Mouse (Mus musculus) CH12.LX (cell line): ENCODE results near the gene Espn. TPM values are rescaled to one million over a fixed set of nuclear protein-coding genes. Genes with fewer than 3 reads are reported as not detected.

Source experiments
- DNase-seq: peaks from one replicate; pipeline ENCODE4 v3.0.0-alpha.2; 2013; ENCODE audit errors: extremely low read depth
- H3K27ac ChIP-seq: 2 replicates; pipeline ENCODE4 v1.5.1; 2012; ENCODE audit warnings: low read depth, mild to moderate bottlenecking, control low read depth, moderate library complexity; ENCODE audit not compliant: insufficient read depth
- H3K27me3 ChIP-seq: replicated peaks from 2 replicates; pipeline ENCODE3; 2012; ENCODE audit warnings: inconsistent platforms
- H3K36me3 ChIP-seq, 2 experiments: replicated peaks in 1 of 2; 2 replicates each; pipeline versions ENCODE3 to v1.6.1; 2012; ENCODE audit warnings: inconsistent platforms in 1 of 2, low read length in 1 of 2, mild to moderate bottlenecking in 1 of 2, mixed read lengths in 1 of 2, moderate library complexity in 1 of 2; ENCODE audit not compliant: control insufficient read depth in 1 of 2, insufficient read depth in 1 of 2
- H3K4me1 ChIP-seq, 2 experiments: 2 replicates each; pipeline ENCODE4 v1.6.1; 2012; ENCODE audit warnings: inconsistent platforms in 1 of 2, moderate library complexity in 1 of 2; ENCODE audit not compliant: insufficient read depth in 2 of 2, control insufficient read depth in 1 of 2
- H3K4me2 ChIP-seq: 2 replicates; pipeline ENCODE4 v1.6.1; 2012; ENCODE audit warnings: low read depth, mild to moderate bottlenecking, control low read depth; ENCODE audit not compliant: poor library complexity, insufficient read depth, severe bottlenecking
- H3K4me3 ChIP-seq, 3 experiments: fragments of 150-350 bp in 1 of 3; sonication (generic) in 1 of 3; replicated peaks in 1 of 3; 2 replicates each; pipeline versions ENCODE3 to v1.5.1; 2011 to 2012; ENCODE audit warnings: low read depth in 2 of 3, low read length in 2 of 3, mild to moderate bottlenecking in 2 of 3, moderate library complexity in 2 of 3, control low read depth in 1 of 3, improper control_type of control experiment in 1 of 3, inconsistent platforms in 1 of 3, mixed read lengths in 1 of 3; ENCODE audit not compliant: poor library complexity in 1 of 3
- H3K79me2 ChIP-seq: replicated peaks from 2 replicates; pipeline ENCODE4 v1.6.1; 2012; ENCODE audit warnings: mild to moderate bottlenecking, moderate library complexity; ENCODE audit not compliant: control insufficient read depth, poor library complexity, insufficient read depth, severe bottlenecking; ENCODE audit errors: extremely low read depth
- H3K9ac ChIP-seq: 2 replicates; pipeline ENCODE4 v1.6.1; 2012; ENCODE audit warnings: low read depth, mild to moderate bottlenecking, control low read depth, moderate library complexity; ENCODE audit not compliant: insufficient read depth
- H3K9me3 ChIP-seq: replicated peaks from 2 replicates; pipeline ENCODE3; 2012; ENCODE audit warnings: low read length, inconsistent platforms, mixed read lengths
- CHD1 ChIP-seq: IDR thresholded peaks from 2 replicates; pipeline ENCODE4 v1.6.1; 2012; ENCODE audit warnings: low read depth, low read length, improper control_type of control experiment, inconsistent platforms
- CHD2 ChIP-seq: IDR thresholded peaks from 2 replicates; pipeline ENCODE4 v1.6.1; 2011; ENCODE audit warnings: low read length, improper control_type of control experiment
- CTCF ChIP-seq, 2 experiments: IDR thresholded peaks in 1 of 2; conservative IDR thresholded peaks in 1 of 2; 2 replicates each; pipeline ENCODE4 v1.5.1; 2011 to 2012; ENCODE audit warnings: low read depth in 2 of 2, low read length in 2 of 2, improper control_type of control experiment in 1 of 2, inconsistent platforms in 1 of 2, mild to moderate bottlenecking in 1 of 2, moderate library complexity in 1 of 2
- E2F4 ChIP-seq: IDR thresholded peaks from 2 replicates; pipeline ENCODE4 v1.6.1; 2011; ENCODE audit warnings: low read depth, low read length, improper control_type of control experiment; ENCODE audit not compliant: insufficient replicate concordance
- EP300 ChIP-seq: IDR thresholded peaks from 2 replicates; pipeline ENCODE4 v1.6.1; 2011; ENCODE audit warnings: low read length, improper control_type of control experiment
- GABPA ChIP-seq: IDR thresholded peaks from 2 replicates; pipeline ENCODE4 v1.6.1; 2012; ENCODE audit warnings: low read depth, low read length, improper control_type of control experiment, inconsistent platforms; ENCODE audit not compliant: insufficient replicate concordance
- HCFC1 ChIP-seq: IDR thresholded peaks from 2 replicates; pipeline ENCODE4 v1.6.1; 2012; ENCODE audit warnings: low read depth, mild to moderate bottlenecking, inconsistent platforms, low read length, improper control_type of control experiment
- IRF4 ChIP-seq: IDR thresholded peaks from 2 replicates; pipeline ENCODE4 v1.6.1; 2014; ENCODE audit warnings: low read depth, mild to moderate bottlenecking, inconsistent platforms, low read length, improper control_type of control experiment
- JUN ChIP-seq: IDR thresholded peaks from 2 replicates; pipeline ENCODE4 v1.6.1; 2011; ENCODE audit warnings: low read depth, mild to moderate bottlenecking, low read length, improper control_type of control experiment, moderate library complexity; ENCODE audit not compliant: insufficient read depth
- MAFK ChIP-seq: IDR thresholded peaks from 2 replicates; pipeline ENCODE4 v1.6.1; 2011; ENCODE audit warnings: low read length, improper control_type of control experiment; ENCODE audit not compliant: insufficient replicate concordance
- MEF2A ChIP-seq: IDR thresholded peaks from 2 replicates; pipeline ENCODE4 v1.6.1; 2014; ENCODE audit warnings: low read depth, mild to moderate bottlenecking, inconsistent platforms, low read length, improper control_type of control experiment, borderline replicate concordance
- MXI1 ChIP-seq: IDR thresholded peaks from 2 replicates; pipeline ENCODE4 v1.6.1; 2011; ENCODE audit warnings: mild to moderate bottlenecking, low read depth, low read length, improper control_type of control experiment
- NELFE ChIP-seq: IDR thresholded peaks from 2 replicates; pipeline ENCODE4 v1.6.1; 2011; ENCODE audit warnings: low read depth, low read length, improper control_type of control experiment
- PAX5 ChIP-seq: IDR thresholded peaks from 2 replicates; pipeline ENCODE4 v1.6.1; 2012; ENCODE audit warnings: low read length, inconsistent platforms, mixed read lengths
- POLR2AphosphoS2 ChIP-seq: IDR thresholded peaks from 2 replicates; pipeline ENCODE4 v1.6.1; 2011; ENCODE audit warnings: low read depth, low read length, improper control_type of control experiment
- RAD21 ChIP-seq: IDR thresholded peaks from 2 replicates; pipeline ENCODE4 v1.6.1; 2011; ENCODE audit warnings: low read depth, mild to moderate bottlenecking, low read length, improper control_type of control experiment, moderate library complexity
- RCOR1 ChIP-seq: conservative IDR thresholded peaks from 2 replicates; pipeline ENCODE4 v1.6.1; 2012; ENCODE audit warnings: low read depth, mild to moderate bottlenecking, inconsistent platforms, low read length, improper control_type of control experiment
- SIN3A ChIP-seq: IDR thresholded peaks from 2 replicates; pipeline ENCODE4 v1.6.1; 2012; ENCODE audit warnings: low read length, improper control_type of control experiment, inconsistent platforms
- SMC3 ChIP-seq: IDR thresholded peaks from 2 replicates; pipeline ENCODE4 v1.6.1; 2011; ENCODE audit warnings: low read depth, low read length, improper control_type of control experiment
- TBP ChIP-seq: conservative IDR thresholded peaks from 2 replicates; pipeline ENCODE4 v1.6.1; 2011; ENCODE audit warnings: low read depth, low read length, improper control_type of control experiment
- TCF12 ChIP-seq: IDR thresholded peaks from 2 replicates; pipeline ENCODE4 v1.6.1; 2014; ENCODE audit warnings: low read depth, mild to moderate bottlenecking, inconsistent platforms, low read length, improper control_type of control experiment
- USF1 ChIP-seq: IDR thresholded peaks from 2 replicates; pipeline ENCODE4 v1.6.1; 2014; ENCODE audit warnings: low read depth, mild to moderate bottlenecking, inconsistent platforms, low read length, improper control_type of control experiment
- USF2 ChIP-seq: conservative IDR thresholded peaks from 2 replicates; pipeline ENCODE4 v1.6.1; 2011; ENCODE audit warnings: low read depth, low read length, improper control_type of control experiment
- ZC3H11A ChIP-seq: IDR thresholded peaks from 2 replicates; pipeline ENCODE4 v1.6.1; 2012; ENCODE audit warnings: low read depth, mild to moderate bottlenecking, inconsistent platforms, low read length, improper control_type of control experiment
- ZKSCAN1 ChIP-seq: IDR thresholded peaks from 2 replicates; pipeline ENCODE4 v1.6.1; 2012; ENCODE audit warnings: low read depth, inconsistent platforms, low read length, improper control_type of control experiment, borderline replicate concordance
- ZMIZ1 ChIP-seq: IDR thresholded peaks from 2 replicates; pipeline ENCODE4 v1.6.1; 2012; ENCODE audit warnings: low read depth, mild to moderate bottlenecking, inconsistent platforms, low read length, improper control_type of control experiment
- dilution Hi-C: fragments of 300-500 bp; cut with MboI; formaldehyde crosslinking; loops from 2 replicates; pipeline ENCODE4 v1.14.3; 2020; ENCODE audit warnings: low sequenced_read_pairs; ENCODE audit not compliant: extremely low pct_unique_long_range_greater_than_20kb, extremely low pct_ligation_motif_present
- in situ Hi-C: fragments of 300-500 bp; cut with MboI; formaldehyde crosslinking; loops from 3 replicates; pipeline ENCODE4 v1.14.3; 2019; ENCODE audit warnings: low sequenced_read_pairs, low pct_ligation_motif_present, low pct_unique_long_range_greater_than_20kb, mixed read lengths
- polyA plus RNA-seq: library from polyadenylated mRNA; unstranded; fragments of >175 nt; gene quantifications from 2 replicates; pipeline ENCODE4 v1.2.1, GENCODE M21; 2012; ENCODE audit warnings: low read depth; ENCODE audit not compliant: insufficient read length
- total RNA-seq, 2 experiments: library from RNA; depleted of rRNA; stranded (reverse); fragments of 300-350 nt in 1 of 2; fragments of >200 nt in 1 of 2; gene quantifications; 2 replicates each; pipeline ENCODE4 v1.2.3; 2012 to 2014

Gene Espn
- total and polyA plus RNA-seq, 3 experiments, result 0.25 TPM; not detected in 2

GRCm38 (mm10) chr4:152101921-152102320, 50.2 kb downstream of the Espn start:
- Histone ChIP-seq H3K4me2 (no peak overlapping the region), H3K27me3 (peaks cover 73% of the 10 kb centered on the region), H3K9ac (no peak overlapping the region), H3K4me3 (no peak overlapping the region), H3K79me2 (no peaks in the 10 kb centered on the region), H3K4me1 (peaks cover 0 to 6% of the 10 kb centered on the region in 2 experiments; a peak in 1 of 4 replicates), H3K27ac (no peak overlapping the region), H3K9me3 (no peaks in the 10 kb centered on the region), H3K36me3 (no peaks in the 10 kb centered on the region)
- dilution Hi-C loops, result no loop called here
- DNase-seq, result no peak
- TF ChIP-seq MXI1, result no peak
- no peak for TF ChIP-seq USF1
- TF ChIP-seq IRF4, result no peak
- no peak for TF ChIP-seq MEF2A
- TF ChIP-seq RAD21, result no peak
- no peak for TF ChIP-seq JUN
- no peak for TF ChIP-seq PAX5
- TF ChIP-seq ZMIZ1, result no peak
- TF ChIP-seq CTCF (conservative IDR thresholded peaks at IDR 0.05 in 1 of 2, IDR thresholded peaks at IDR 0.05 in 1 of 2; ENCODE audit: low read depth in 2 of 2, low read length in 2 of 2), result no peak
- no peak for TF ChIP-seq ZC3H11A
- no peak for TF ChIP-seq TCF12
- TF ChIP-seq HCFC1, result no peak
- TF ChIP-seq E2F4, result no peak
- no peak for TF ChIP-seq MAFK
- TF ChIP-seq SIN3A, result no peak
- TF ChIP-seq TBP, result no peak
- in situ Hi-C loops, result no loop called here

GRCm38 (mm10) chr4:152101081-152101653, 51.0 kb downstream of the Espn start:
- no peak for DNase-seq
- Histone ChIP-seq H3K36me3 (no peaks in the 10 kb centered on the region), H3K4me3 (no peak overlapping the region), H3K79me2 (no peaks in the 10 kb centered on the region), H3K9ac (no peak overlapping the region), H3K9me3 (no peaks in the 10 kb centered on the region), H3K27me3 (peaks cover 75% of the 10 kb centered on the region), H3K4me2 (no peak overlapping the region), H3K4me1 (peaks cover 0 to 6% of the 10 kb centered on the region in 2 experiments; a peak in 1 of 4 replicates), H3K27ac (no peak overlapping the region)
- dilution Hi-C loops, result no loop called here
- in situ Hi-C loops, result no loop called here
- TF ChIP-seq ZC3H11A (no peak), POLR2AphosphoS2 (no peak), JUN (no peak), RCOR1 (no peak), EP300 (no peak), USF2 (no peak), SMC3 (no peak), GABPA (no peak), ZKSCAN1 (no peak), TCF12 (no peak), MXI1 (no peak), MEF2A (no peak), USF1 (no peak), CHD1 (no peak), NELFE (no peak), TBP (no peak), CHD2 (no peak)
